Mouse (Mus musculus): ENCODE results near the gene Gng11. TPM values are rescaled to one million over a fixed set of nuclear protein-coding genes. Genes with fewer than 3 reads are reported as not detected.

Gng11 gene
- total RNA-seq, 4 experiments from 2014 or later: 10.6 to 16.3 (median 13.7) TPM

Other genes starting within 250 kb of the Gng11 start
- not detected for gene Calcr, start 239.2 kb upstream of the Gng11 start, total RNA-seq (2022)
- not detected for gene Tfpi2, start 15.0 kb upstream of the Gng11 start, total RNA-seq (2022)
- not detected for gene Gngt1, start 10.1 kb upstream of the Gng11 start, total RNA-seq (2022)
- gene Bet1, start 83.1 kb downstream of the Gng11 start, total RNA-seq (2022): 10 to 100 TPM; 19.2 to 29.7 (median 27.1) TPM